Mouse (Mus musculus) embryonic facial prominence, embryonic 15.5 days (tissue): ENCODE measurements around the gene Rd3l. TPM values are rescaled to one million over a fixed set of nuclear protein-coding genes. Genes with fewer than 3 reads are reported as not detected.
"Not testable (repeated sequence)": the region's sequence is repeated elsewhere in the genome, so short reads cannot be mapped to it uniquely, and the experiment has no call there.

Source experiments
- ATAC-seq: fragments of 200-750 bp; cut with Nextera tagmentation; 2 replicates; pipeline ENCODE4 v1.8.0; 2017; ENCODE audit warnings: low read depth, moderate TSS enrichment; ENCODE audit not compliant: insufficient number of reproducible peaks, low FRiP score, low TSS enrichment
- H3K27ac ChIP-seq: fragments of 300-500 bp; sonication (generic); replicated peaks from 2 replicates; pipeline ENCODE4 v1.5.1; 2015; ENCODE audit warnings: mild to moderate bottlenecking, inconsistent platforms
- H3K27me3 ChIP-seq: fragments of 300-500 bp; sonication (generic); 2 replicates; pipeline ENCODE4 v1.6.1; 2015; ENCODE audit warnings: inconsistent platforms
- H3K36me3 ChIP-seq: fragments of 300-500 bp; sonication (generic); 2 replicates; pipeline ENCODE4 v1.6.1; 2015; ENCODE audit warnings: mild to moderate bottlenecking, inconsistent platforms
- H3K4me1 ChIP-seq: fragments of 300-500 bp; sonication (generic); 2 replicates; pipeline ENCODE4 v1.6.1; 2015; ENCODE audit warnings: inconsistent platforms
- H3K4me2 ChIP-seq: fragments of 300-500 bp; sonication (generic); replicated peaks from 2 replicates; pipeline ENCODE4 v1.6.1; 2015; ENCODE audit warnings: mild to moderate bottlenecking, inconsistent platforms
- H3K4me3 ChIP-seq: fragments of 300-500 bp; sonication (generic); replicated peaks from 2 replicates; pipeline ENCODE4 v1.5.1; 2015; ENCODE audit warnings: mild to moderate bottlenecking, inconsistent platforms
- H3K9ac ChIP-seq: fragments of 300-500 bp; sonication (generic); 2 replicates; pipeline ENCODE4 v1.6.1; 2015; ENCODE audit warnings: inconsistent platforms
- H3K9me3 ChIP-seq: fragments of 300-500 bp; sonication (generic); replicated peaks from 2 replicates; pipeline ENCODE4 v1.6.1; 2016; ENCODE audit warnings: inconsistent platforms
- WGBS: fragments of 180-500 bp; shearing (Covaris S2); methylation state at CpG from one replicate; pipeline ENCODE4 v1.1.7; 2015; 5-methylcytosine and 5-hydroxymethylcytosine counted together
- polyA plus RNA-seq: library from polyadenylated mRNA; unstranded; fragments of >200 nt; fragmentation: Nextera tagmentation; extraction: Ambion mirVana; gene quantifications from 2 replicates; pipeline ENCODE4 v1.2.1, GENCODE M21; 2015

Gene Rd3l
- polyA plus RNA-seq, 1 experiment from 2014 or later = not detected

DNA sequence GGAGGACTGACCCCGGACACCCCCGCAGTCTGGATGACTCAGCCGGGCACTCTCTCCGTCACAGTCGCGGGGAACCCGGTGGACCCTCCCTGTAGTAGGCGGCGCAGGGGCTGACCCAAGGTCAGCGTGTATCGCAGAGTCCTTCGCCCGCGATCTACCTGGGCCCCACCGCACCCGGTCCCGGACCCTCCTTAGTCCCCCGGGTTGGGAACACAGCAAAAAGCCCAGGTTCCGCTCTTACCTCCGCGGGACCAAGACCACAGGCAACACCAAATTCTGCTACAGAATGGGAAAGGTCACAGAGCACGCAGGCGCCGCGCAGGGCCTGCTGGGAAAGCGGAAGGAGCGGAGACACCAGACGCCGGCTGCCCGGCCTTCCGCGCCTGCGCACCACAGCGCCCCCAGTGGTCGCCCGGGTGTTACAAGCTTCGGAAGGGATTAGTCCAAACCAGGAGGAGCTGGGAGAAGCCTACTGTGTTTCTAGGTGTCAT is 14.4 kb downstream of the Rd3l start, which contains the start of gene Atp5mpl:
Atp5mpl (minus strand) TSS at position 295 of the 491 bp plus-strand sequence.
- Histone ChIP-seq H3K9me3 (no peaks in the 10 kb centered on the region), H3K27me3 (no peaks in the 10 kb centered on the region), H3K4me2 (peak within 1 kb of the TSS; percentile 75), H3K9ac (peak within 1 kb of the TSS; percentile 93), H3K27ac (peak within 1 kb of the TSS; percentile 44), H3K4me3 (peak within 1 kb of the TSS; percentile 84), H3K36me3 (peaks cover 19% of the 10 kb centered on the region), H3K4me1 (peaks cover 16% of the 10 kb centered on the region)
- under 1% methylated on average over 37 of the region's 37 CpGs for WGBS
- ATAC-seq = peak; percentile 87

DNA sequence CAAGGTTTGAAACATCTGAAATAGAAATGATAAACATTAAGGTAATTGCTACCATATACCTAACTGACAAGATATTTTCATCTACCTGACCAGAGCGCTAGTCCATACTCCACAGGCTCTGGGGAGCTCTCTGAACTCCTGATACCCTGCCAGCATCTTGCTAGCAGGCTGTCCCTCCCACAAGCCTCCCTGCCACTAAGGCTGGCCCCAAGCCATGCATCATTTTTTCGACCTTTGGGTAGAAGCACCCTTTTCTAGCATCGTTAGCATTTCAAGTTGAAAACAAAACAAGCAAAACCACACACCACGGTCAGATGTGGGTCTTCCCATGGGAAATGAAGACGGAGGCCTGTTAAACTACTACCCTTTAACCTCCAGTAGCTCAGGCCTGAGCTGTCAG is 17.8 kb downstream of the Rd3l start:
- H3K36me3 ChIP-seq = peaks cover 45% of the 10 kb centered on the region
- no peaks in the 10 kb centered on the region for H3K27me3 ChIP-seq
- no peak overlapping the region for H3K4me3 ChIP-seq
- no peak overlapping the region for H3K4me2 ChIP-seq
- no peak for ATAC-seq
- no peak overlapping the region for H3K9ac ChIP-seq
- no peaks in the 10 kb centered on the region for H3K9me3 ChIP-seq
- no peak overlapping the region for H3K27ac ChIP-seq
- 84% methylated on average over 5 of the region's 5 CpGs for WGBS
- peaks cover 20% of the 10 kb centered on the region for H3K4me1 ChIP-seq

DNA sequence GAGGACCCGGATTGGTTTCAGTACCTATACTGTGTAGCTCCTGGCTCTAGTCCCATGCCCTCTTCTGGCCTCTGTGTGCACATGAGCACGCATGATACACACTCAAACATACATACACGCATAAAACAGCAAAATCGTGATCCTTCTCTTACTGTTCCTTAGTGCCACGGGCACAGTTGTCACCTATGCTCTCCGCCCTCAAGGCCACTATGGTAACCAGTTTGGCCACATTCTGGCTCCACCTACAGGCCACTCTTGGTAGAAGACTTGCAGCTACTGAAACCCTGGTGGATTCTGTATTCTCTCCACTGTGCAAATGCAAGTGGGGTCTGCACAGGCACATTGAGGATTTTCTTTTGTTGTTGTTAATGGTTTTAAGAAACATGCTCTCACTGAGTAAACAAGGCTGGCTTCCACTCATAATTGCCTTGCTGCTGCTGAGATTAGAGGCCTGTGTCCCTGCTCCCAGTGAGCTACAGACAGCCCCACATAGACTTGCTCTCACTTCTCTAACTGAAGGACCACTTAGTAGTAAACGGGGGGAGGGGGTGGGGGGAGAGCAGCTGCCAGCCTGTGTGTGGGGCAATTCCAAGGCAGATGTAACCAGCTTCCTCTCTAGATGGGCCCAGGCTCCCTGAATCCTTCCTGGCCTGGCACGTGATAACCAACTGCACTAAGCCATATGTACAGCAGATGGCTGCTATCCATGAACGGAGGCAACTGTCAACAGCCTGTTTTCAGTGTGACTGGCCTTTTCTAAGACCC is 22.8 kb downstream of the Rd3l start:
- no peak overlapping the region for H3K9ac ChIP-seq
- H3K4me3 ChIP-seq = no peak overlapping the region
- WGBS = 37% methylated on average over 9 of the region's 9 CpGs
- peaks cover 39% of the 10 kb centered on the region for H3K36me3 ChIP-seq
- no peaks in the 10 kb centered on the region for H3K27me3 ChIP-seq
- H3K4me1 ChIP-seq = peaks cover 11% of the 10 kb centered on the region
- no peak overlapping the region for H3K4me2 ChIP-seq
- ATAC-seq = 0 out of 2 replicates have a peak, but pooled peaks have one; percentile 34
- no peaks in the 10 kb centered on the region for H3K9me3 ChIP-seq
- 0 out of 2 replicates have a peak overlapping the region, but pooled peaks have one; percentile 28 for H3K27ac ChIP-seq

DNA sequence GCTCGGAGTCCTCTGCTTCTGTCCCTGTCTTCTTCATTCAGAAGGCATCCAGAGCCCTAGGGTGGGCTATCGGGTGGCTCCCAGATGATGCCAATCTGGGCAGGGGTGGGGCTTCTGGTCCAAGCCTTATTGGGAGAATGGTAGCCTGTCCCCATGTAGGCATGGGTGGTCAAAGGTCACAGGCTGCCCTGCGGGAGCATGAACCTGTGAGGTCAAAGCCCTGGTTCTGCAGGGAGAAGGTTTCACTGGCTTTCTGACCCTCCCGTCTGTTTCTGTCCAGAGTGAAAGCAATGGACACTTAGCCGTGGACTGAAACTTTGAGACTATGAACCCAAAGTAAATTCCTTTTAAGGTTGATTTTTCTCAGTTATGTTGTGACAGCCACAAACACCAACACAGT is 24.9 kb downstream of the Rd3l start:
- Histone ChIP-seq H3K36me3 (peaks cover 21% of the 10 kb centered on the region), H3K4me3 (no peak overlapping the region), H3K4me2 (no peak overlapping the region), H3K27me3 (no peaks in the 10 kb centered on the region), H3K9me3 (no peaks in the 10 kb centered on the region), H3K4me1 (peaks cover 11% of the 10 kb centered on the region), H3K9ac (no peak overlapping the region), H3K27ac (no peak overlapping the region)
- ATAC-seq = no peak
- 63% methylated on average over 5 of the region's 5 CpGs for WGBS

DNA sequence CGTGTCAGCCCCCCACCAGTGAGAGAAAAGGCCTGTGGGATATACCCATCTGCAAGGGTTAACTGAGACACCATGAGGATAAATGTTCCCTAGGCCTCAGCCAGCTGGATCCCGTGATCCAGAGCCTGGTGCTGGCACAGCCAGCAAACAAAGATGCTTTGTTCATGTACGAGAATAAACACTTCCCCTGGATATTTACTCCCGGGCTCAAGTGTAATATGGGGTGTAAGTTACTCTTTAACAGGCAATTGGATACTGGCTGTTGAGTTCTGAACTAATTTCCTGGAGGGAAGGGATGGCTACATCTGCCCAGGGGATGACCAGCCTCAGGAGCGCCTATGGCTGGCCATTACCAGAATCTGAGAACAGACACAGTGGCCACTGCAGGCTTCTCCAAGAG is 29.4 kb downstream of the Rd3l start:
- WGBS = 26% methylated on average over 5 of the region's 5 CpGs
- Histone ChIP-seq H3K27me3 (no peaks in the 10 kb centered on the region), H3K4me2 (no peak overlapping the region), H3K9ac (no peak overlapping the region), H3K27ac (no peak overlapping the region), H3K4me3 (no peak overlapping the region), H3K4me1 (0 out of 2 replicates have a peak, but pooled peaks cover 5% of the 10 kb centered on the region), H3K36me3 (no peaks in the 10 kb centered on the region), H3K9me3 (no peaks in the 10 kb centered on the region)
- no peak for ATAC-seq

DNA sequence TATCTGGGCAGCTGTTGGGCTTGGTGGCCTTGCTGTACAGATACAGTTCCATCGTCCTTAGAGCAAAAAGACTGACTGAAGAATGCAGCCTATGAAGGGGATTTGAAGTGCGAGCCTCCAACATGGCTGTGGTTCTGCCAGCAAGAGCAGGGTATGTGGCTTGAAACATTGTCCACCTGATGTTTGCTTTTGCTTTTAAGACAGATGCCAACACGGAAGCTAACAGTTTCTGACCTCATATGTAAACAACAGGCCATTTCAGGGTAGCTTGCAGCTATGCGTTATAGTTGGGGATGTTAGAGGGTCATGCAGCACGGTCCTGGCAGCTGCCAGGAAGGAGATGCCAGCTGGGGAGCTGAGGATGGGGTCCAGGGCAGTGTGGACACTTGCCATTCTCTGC is 30.6 kb downstream of the Rd3l start:
- H3K27me3 ChIP-seq = no peaks in the 10 kb centered on the region
- H3K9ac ChIP-seq = no peak overlapping the region
- no peak overlapping the region for H3K4me2 ChIP-seq
- H3K4me1 ChIP-seq = peaks cover 6% of the 10 kb centered on the region
- ATAC-seq = no peak
- 78% methylated on average over 5 of the region's 5 CpGs for WGBS
- H3K9me3 ChIP-seq = no peaks in the 10 kb centered on the region
- H3K27ac ChIP-seq = no peak overlapping the region
- no peak overlapping the region for H3K4me3 ChIP-seq
- no peaks in the 10 kb centered on the region for H3K36me3 ChIP-seq

DNA sequence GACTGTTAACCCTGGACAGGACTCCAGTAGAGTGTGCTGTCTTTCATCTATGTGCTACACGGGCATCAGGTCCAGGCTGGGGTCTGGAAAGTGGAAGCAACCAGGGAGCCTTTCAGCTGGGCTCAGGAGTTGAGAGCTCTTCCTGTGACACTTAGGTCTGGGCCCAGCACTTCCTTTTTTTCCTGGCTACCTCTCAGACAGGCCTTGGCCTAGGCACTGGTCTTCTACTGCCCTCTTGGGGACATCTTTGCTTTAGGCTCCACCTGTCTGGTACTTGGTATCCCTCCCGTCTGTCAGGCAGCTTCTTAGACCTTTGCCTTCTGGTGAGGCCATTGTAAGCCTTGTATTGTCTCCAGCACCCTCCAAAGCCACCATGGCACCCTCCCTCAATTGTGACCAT is 34.4 kb downstream of the Rd3l start:
- no peaks in the 10 kb centered on the region for H3K36me3 ChIP-seq
- H3K4me2 ChIP-seq = no peak overlapping the region
- WGBS = 52% methylated on average over 2 of the region's 2 CpGs
- H3K27me3 ChIP-seq = no peaks in the 10 kb centered on the region
- H3K9me3 ChIP-seq = no peaks in the 10 kb centered on the region
- no peak for ATAC-seq
- no peak overlapping the region for H3K9ac ChIP-seq
- no peak overlapping the region; the same call in 1 of the 2 replicates for H3K27ac ChIP-seq
- H3K4me3 ChIP-seq = no peak overlapping the region
- H3K4me1 ChIP-seq = peaks cover 23% of the 10 kb centered on the region

DNA sequence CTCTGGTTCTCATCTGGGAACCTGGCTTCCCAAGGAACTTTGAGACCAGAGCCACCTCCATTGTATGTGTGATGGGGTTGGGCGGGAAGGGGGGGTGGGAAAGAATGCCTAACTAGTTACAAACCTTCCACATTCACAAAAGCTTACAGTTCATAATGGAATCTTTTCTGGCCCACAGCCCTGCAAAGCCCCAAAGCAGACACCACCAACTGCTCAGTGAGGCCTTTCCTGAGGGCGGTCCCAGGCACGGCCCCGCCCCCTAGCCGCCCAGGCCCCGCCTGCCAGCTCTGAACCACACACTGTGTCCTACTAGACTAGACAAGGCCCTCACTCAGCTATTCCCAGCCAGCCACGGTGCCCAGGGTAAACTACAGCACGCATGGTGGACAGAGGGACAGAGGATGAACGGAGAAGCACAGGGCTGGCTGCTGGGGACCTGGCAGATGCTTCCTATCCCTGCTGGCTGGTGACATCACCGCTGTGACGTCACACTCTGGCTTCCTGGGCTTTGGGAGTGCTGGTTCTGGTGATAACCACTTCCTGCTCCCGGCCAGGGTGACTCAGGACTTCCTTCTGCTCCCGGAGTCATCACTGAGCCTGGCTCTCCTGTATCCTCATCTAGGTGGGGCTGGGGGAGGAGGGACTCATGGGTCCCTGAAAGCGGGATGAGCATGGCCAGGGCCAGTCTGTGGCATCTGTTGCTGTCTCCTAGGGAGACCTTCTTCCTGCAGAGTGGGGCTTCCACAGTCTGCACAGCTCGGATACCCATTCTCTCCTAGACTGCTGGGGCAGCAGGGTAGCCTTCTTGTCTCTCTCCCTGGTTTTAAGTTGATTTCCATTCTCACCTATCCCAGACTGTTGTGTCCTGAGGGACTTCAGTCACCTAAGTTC is 35.1 kb downstream of the Rd3l start:
- ATAC-seq = peak; percentile 35
- not testable (repeated sequence) for H3K9ac ChIP-seq, H3K9me3 ChIP-seq, H3K4me3 ChIP-seq, H3K36me3 ChIP-seq, H3K27me3 ChIP-seq, H3K4me2 ChIP-seq
- 57% methylated on average over 12 of the region's 15 CpGs for whole genome bisulfite sequencing
- peak overlapping the region; percentile 71 for H3K27ac ChIP-seq
- peaks cover 23% of the 10 kb centered on the region for H3K4me1 ChIP-seq

DNA sequence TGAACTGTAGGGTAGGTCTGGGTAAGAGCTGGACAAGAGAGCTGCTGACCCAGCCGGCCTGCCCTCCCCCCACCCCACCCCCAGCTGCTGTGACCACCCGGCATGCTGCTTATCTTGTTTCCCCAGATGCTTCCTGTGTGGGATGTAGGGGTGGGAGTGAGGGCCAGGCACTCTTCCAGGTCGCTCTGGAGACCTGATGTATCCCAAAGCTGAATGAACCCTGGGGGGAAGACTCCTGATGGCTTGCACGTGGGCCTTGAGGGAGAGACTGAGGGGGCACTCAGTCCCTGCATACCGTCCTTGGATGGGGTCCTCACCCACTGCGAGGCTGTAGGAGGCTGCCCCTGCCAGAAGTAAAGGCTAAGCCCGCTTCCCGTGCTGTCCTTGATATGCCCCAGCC is 36.0 kb downstream of the Rd3l start:
- peak; percentile 11; the same call in 1 of the 2 replicates for ATAC-seq
- no peak overlapping the region for H3K4me2 ChIP-seq
- peaks cover 19% of the 10 kb centered on the region for H3K4me1 ChIP-seq
- no peak overlapping the region for H3K9ac ChIP-seq
- WGBS = 42% methylated on average over 8 of the region's 8 CpGs
- no peaks in the 10 kb centered on the region for H3K9me3 ChIP-seq
- no peaks in the 10 kb centered on the region for H3K27me3 ChIP-seq
- H3K4me3 ChIP-seq = no peak overlapping the region
- no peaks in the 10 kb centered on the region for H3K36me3 ChIP-seq
- H3K27ac ChIP-seq = peak overlapping the region; percentile 71

DNA sequence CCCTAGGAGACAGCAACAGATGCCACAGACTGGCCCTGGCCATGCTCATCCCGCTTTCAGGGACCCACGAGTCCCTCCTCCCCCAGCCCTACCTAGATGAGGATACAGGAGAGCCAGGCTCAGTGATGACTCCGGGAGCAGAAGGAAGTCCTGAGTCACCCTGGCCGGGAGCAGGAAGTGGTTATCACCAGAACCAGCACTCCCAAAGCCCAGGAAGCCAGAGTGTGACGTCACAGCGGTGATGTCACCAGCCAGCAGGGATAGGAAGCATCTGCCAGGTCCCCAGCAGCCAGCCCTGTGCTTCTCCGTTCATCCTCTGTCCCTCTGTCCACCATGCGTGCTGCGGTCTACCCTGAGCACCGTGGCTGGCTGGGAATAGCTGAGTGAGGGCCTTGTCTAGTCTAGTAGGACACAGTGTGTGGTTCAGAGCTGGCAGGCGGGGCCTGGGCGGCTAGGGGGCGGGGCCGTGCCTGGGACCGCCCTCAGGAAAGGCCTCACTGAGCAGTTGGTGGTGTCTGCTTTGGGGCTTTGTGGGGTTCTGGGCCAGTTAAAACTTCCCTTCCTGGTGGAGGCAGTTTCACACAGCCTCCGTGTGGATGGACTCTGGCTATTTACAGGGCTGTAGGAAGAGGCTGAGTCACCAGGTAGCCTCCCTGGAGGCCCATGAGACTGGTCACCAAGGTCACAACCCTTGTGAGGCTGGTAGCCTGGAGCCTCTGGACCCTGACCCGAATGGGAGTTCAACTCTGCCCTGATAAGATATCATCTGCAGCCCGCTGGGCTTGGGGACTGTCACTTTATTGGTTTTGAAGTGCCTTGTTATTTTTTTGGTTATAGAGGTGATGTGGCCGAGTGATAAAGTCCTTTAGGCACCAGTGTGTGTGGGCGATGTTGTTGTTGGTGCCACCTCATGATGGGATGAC is 36.8 kb downstream of the Rd3l start:
- not testable (repeated sequence) for H3K9ac ChIP-seq, H3K36me3 ChIP-seq, H3K9me3 ChIP-seq, H3K4me3 ChIP-seq, H3K4me2 ChIP-seq, H3K27me3 ChIP-seq
- ATAC-seq = peak; percentile 47
- peaks cover 19% of the 10 kb centered on the region for H3K4me1 ChIP-seq
- WGBS = 63% methylated on average over 16 of the region's 20 CpGs
- H3K27ac ChIP-seq = peak overlapping the region; percentile 23; the same call in 1 of the 2 replicates
